Mouse (Mus musculus) intestine, embryonic 16.5 days (tissue): ENCODE data around the gene Hsdl2. TPM values are rescaled to one million over a fixed set of nuclear protein-coding genes. Genes with fewer than 3 reads are reported as not detected.
A peak's percentile ranks its signal among the peaks of the same experiment; 100 is the strongest.
"Not testable (repeated sequence)": the region's sequence is repeated elsewhere in the genome, so short reads cannot be mapped to it uniquely, and the experiment has no call there.

Experiments used
- ATAC-seq: fragments of 200-750 bp; cut with Nextera tagmentation; 2 replicates; pipeline ENCODE4 v1.8.0; 2017; ENCODE audit warnings: moderate TSS enrichment, moderate library complexity
- H3K27ac ChIP-seq: fragments of 300-500 bp; sonication (generic); 2 replicates; pipeline ENCODE4 v1.5.1; 2014; ENCODE audit warnings: mild to moderate bottlenecking, low read length
- H3K27me3 ChIP-seq: fragments of 300-500 bp; sonication (generic); replicated peaks from 2 replicates; pipeline ENCODE4 v1.6.1; 2014; ENCODE audit warnings: low read length, control low read depth, mixed read lengths; ENCODE audit not compliant: control insufficient read depth, insufficient read depth
- H3K36me3 ChIP-seq: fragments of 300-500 bp; sonication (generic); 2 replicates; pipeline ENCODE4 v1.6.1; 2014; ENCODE audit warnings: low read length, control low read depth; ENCODE audit not compliant: control insufficient read depth, insufficient read depth
- H3K4me1 ChIP-seq: fragments of 300-500 bp; sonication (generic); 2 replicates; pipeline ENCODE4 v1.6.1; 2014; ENCODE audit warnings: low read length, control low read depth, mixed read lengths; ENCODE audit not compliant: control insufficient read depth, insufficient read depth
- H3K4me2 ChIP-seq: fragments of 300-500 bp; sonication (generic); 2 replicates; pipeline ENCODE4 v1.6.1; 2014; ENCODE audit warnings: low read depth, low read length, control low read depth
- H3K4me3 ChIP-seq: fragments of 300-500 bp; sonication (generic); 2 replicates; pipeline ENCODE4 v1.5.1; 2014; ENCODE audit warnings: mild to moderate bottlenecking, low read length
- H3K9ac ChIP-seq: fragments of 300-500 bp; sonication (generic); 2 replicates; pipeline ENCODE4 v1.6.1; 2014; ENCODE audit warnings: low read depth, low read length
- H3K9me3 ChIP-seq: fragments of 300-500 bp; sonication (generic); 2 replicates; pipeline ENCODE4 v1.6.1; 2016; ENCODE audit warnings: low read length, control low read depth; ENCODE audit not compliant: control insufficient read depth
- WGBS: fragments of 180-500 bp; shearing (Covaris S2); extraction: QIAGEN DNeasy Blood & Tissue Kit; methylation state at CpG from one replicate; pipeline ENCODE4 v1.1.7; 2014; 5-methylcytosine and 5-hydroxymethylcytosine counted together
- polyA plus RNA-seq: library from polyadenylated mRNA; unstranded; fragments of >200 nt; fragmentation: Nextera tagmentation; extraction: Ambion mirVana; gene quantifications from 2 replicates; pipeline ENCODE4 v1.2.1, GENCODE M21; 2015

Hsdl2 gene
- polyA plus RNA-seq, 1 experiment from 2014 or later, result 19.1 TPM

GRCm38 (mm10) chr4:59558096-59558720, 23.2 kb upstream of the Hsdl2 start:
- no peak overlapping the region for H3K9ac ChIP-seq
- ATAC-seq, result no peak
- H3K27me3 ChIP-seq, result no peaks in the 10 kb centered on the region
- no peaks in the 10 kb centered on the region for H3K36me3 ChIP-seq
- H3K27ac ChIP-seq, result no peak overlapping the region
- 61% methylated on average over 6 of the region's 6 CpGs for WGBS
- H3K9me3 ChIP-seq, result no peaks in the 10 kb centered on the region
- H3K4me1 ChIP-seq, result peaks cover 2% of the 10 kb centered on the region; the same call in 1 of the 2 replicates
- no peak overlapping the region for H3K4me2 ChIP-seq
- no peak overlapping the region for H3K4me3 ChIP-seq

- no peak overlapping the region for H3K4me3 ChIP-seq
- no peak for ATAC-seq
- WGBS, result 94% methylated on average over 6 of the region's 6 CpGs
Observed at GRCm38 (mm10) chr4:59560141-59560540, 21.2 kb upstream of the Hsdl2 start.

GRCm38 (mm10) chr4:59564128-59564527, 17.2 kb upstream of the Hsdl2 start:
- no peaks in the 10 kb centered on the region for H3K4me1 ChIP-seq
- no peaks in the 10 kb centered on the region for H3K27me3 ChIP-seq
- no peak overlapping the region for H3K27ac ChIP-seq
- no peak for ATAC-seq
- H3K36me3 ChIP-seq, result no peaks in the 10 kb centered on the region
- H3K9me3 ChIP-seq, result peaks cover 4% of the 10 kb centered on the region; the same call in 1 of the 2 replicates
- H3K4me3 ChIP-seq, result no peak overlapping the region
- H3K9ac ChIP-seq, result no peak overlapping the region
- H3K4me2 ChIP-seq, result no peak overlapping the region
- WGBS, result 80% methylated on average over 3 of the region's 3 CpGs

More at GRCm38 (mm10) chr4:59560141-59560540, 21.2 kb upstream of the Hsdl2 start:
- Histone ChIP-seq H3K4me2 (no peak overlapping the region), H3K9ac (no peak overlapping the region), H3K27ac (no peak overlapping the region), H3K36me3 (no peaks in the 10 kb centered on the region), H3K27me3 (no peaks in the 10 kb centered on the region), H3K9me3 (no peaks in the 10 kb centered on the region), H3K4me1 (no peaks in the 10 kb centered on the region; the same call in 1 of the 2 replicates)

- Histone ChIP-seq H3K27me3 (no peaks in the 10 kb centered on the region), H3K4me2 (no peak overlapping the region), H3K9ac (no peak overlapping the region), H3K27ac (no peak overlapping the region), H3K4me1 (no peaks in the 10 kb centered on the region), H3K9me3 (peaks cover 4% of the 10 kb centered on the region; the same call in 1 of the 2 replicates), H3K4me3 (no peak overlapping the region), H3K36me3 (no peaks in the 10 kb centered on the region)
- no peak for ATAC-seq
- WGBS, result 73% methylated on average over 8 of the region's 8 CpGs
Observed at GRCm38 (mm10) chr4:59565571-59566188, 15.7 kb upstream of the Hsdl2 start.

DNA sequence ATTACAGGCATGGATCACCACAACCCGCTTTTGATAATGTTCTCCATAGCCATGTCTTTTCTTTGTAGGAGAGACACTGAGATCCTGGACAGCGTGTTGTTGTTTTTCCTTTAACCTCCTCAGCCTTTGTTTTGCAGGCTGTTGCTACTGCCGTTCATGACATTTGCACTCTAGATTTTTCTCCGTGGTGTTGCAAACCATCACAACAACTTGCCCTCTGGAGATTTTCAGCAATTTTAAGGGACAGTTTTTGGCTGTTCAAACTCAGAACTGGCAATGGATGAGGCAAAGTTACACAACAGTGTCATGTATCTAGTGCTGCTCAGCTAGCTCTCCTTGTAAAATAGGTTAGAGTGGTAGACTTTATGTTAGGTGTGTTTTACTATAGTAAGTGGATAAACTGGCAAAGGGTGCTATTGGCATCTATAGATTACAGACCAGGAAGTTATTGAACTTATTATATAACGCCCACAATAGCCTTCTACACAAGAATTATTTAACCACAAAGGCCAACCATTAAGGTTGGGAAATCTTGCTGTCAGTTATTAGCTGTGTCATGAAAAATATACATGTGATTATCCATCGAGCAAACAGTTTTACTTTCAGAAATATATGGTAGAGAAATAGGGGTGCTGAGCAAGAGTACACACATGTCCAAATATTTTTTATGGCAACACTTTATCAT, 13.6 kb upstream of the Hsdl2 start:
- H3K9ac ChIP-seq, result no peak overlapping the region
- H3K9me3 ChIP-seq, result peaks cover 4% of the 10 kb centered on the region; the same call in 1 of the 2 replicates
- H3K27ac ChIP-seq, result no peak overlapping the region
- no peak overlapping the region for H3K4me2 ChIP-seq
- H3K27me3 ChIP-seq, result no peaks in the 10 kb centered on the region
- WGBS, result 83% methylated on average over 6 of the region's 6 CpGs
- no peaks in the 10 kb centered on the region for H3K36me3 ChIP-seq
- H3K4me3 ChIP-seq, result no peak overlapping the region
- ATAC-seq, result 0 out of 2 replicates have a peak, but pooled peaks have one; percentile 16
- H3K4me1 ChIP-seq, result no peaks in the 10 kb centered on the region

DNA sequence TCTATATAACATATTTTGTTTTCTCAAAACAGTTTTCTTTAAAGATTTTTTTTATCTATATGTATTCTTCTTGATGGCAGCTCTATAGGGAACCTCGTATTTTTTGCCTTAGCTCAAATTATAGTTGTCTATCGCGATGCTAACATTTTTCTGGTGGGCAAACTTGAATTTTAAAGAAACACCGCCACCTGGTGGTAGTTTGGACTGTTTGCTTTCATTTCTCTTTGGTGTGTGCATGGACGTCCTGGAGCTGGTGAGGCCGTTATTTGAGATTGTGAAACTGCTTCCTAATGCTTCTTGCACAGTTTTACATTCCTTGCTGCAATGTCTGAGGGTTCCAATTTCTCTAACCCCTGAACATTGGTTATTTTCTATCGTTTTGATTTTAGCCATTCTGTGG, 11.8 kb upstream of the Hsdl2 start:
- peaks cover 4% of the 10 kb centered on the region; the same call in 1 of the 2 replicates for H3K9me3 ChIP-seq
- no peak overlapping the region for H3K27ac ChIP-seq
- H3K9ac ChIP-seq, result no peak overlapping the region
- WGBS, result 4% methylated on average over 7 of the region's 7 CpGs
- H3K4me3 ChIP-seq, result no peak overlapping the region
- peak; percentile 73 for ATAC-seq
- no peaks in the 10 kb centered on the region for H3K27me3 ChIP-seq
- H3K36me3 ChIP-seq, result no peaks in the 10 kb centered on the region
- H3K4me1 ChIP-seq, result no peaks in the 10 kb centered on the region
- H3K4me2 ChIP-seq, result no peak overlapping the region

- not testable (repeated sequence) for H3K4me1 ChIP-seq, H3K9me3 ChIP-seq, H3K27ac ChIP-seq, H3K36me3 ChIP-seq, H3K4me2 ChIP-seq, H3K9ac ChIP-seq, ATAC-seq, H3K27me3 ChIP-seq, H3K4me3 ChIP-seq
- 95% methylated on average over 7 of the region's 8 CpGs for WGBS
Observed at GRCm38 (mm10) chr4:59570519-59570918, 10.8 kb upstream of the Hsdl2 start.

DNA sequence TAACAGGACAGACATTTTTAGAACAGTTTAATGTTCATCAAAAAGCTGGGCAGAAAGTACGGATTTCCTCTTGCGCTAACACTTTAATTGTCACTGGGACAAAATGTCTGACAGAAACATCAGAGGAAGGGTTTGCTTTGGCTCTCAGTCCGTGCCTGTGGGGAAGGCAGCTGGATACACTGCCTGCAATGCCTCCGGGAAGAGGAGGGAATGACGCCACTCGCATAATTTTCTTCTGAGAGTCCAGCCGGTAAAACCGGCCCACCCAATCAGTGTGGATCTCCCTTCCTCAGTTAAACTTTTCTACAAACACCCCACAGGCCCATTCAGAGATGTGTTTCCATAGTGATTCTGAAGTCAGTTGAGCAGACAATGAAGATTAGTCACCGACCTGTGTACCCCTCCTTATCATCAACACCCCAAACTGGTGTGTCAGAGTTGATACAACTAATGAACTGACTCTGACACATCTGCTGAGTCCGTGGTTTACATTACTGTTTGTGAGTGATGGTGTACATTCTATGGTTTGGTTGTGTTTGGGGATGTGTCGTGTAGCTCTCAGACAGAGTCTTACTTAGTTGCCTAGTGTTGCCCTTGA, 8.7 kb upstream of the Hsdl2 start:
- no peak for ATAC-seq
- Histone ChIP-seq H3K4me2 (no peak overlapping the region), H3K27me3 (no peaks in the 10 kb centered on the region), H3K9ac (no peak overlapping the region), H3K4me3 (no peak overlapping the region), H3K4me1 (no peaks in the 10 kb centered on the region), H3K9me3 (no peaks in the 10 kb centered on the region), H3K27ac (no peak overlapping the region), H3K36me3 (no peaks in the 10 kb centered on the region)
- WGBS, result 85% methylated on average over 11 of the region's 11 CpGs
